ENCODE assay signal across 18 mouse cellular contexts in the genomic region with DNA sequence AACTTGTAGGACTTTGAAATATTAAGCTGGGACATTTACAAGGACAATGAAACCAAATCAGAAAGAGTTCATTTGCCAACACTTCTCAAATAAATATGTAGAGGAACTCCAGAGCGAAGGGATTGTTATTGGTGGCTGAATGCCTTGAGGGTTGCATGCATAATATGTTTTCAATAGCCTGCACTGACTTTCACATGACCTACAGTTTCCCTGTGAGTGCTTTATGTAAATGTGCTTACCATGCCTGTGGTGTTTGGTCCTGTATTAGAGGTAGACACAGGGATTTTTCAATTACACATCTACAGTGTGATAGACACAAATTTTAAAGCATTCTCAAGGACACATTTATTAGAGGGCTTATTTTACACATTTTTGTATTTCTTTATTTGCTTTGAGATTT.
A peak's percentile ranks its signal among the peaks of the same experiment; 100 is the strongest.
DNase-seq lines count a peak whose midpoint lies in the region; ATAC-seq and TF ChIP-seq lines count a peak whose summit lies in the region.
"Had no signal": no experiment of that assay in that cellular context is flagged by ENCODE, and none has a peak within 500 bp of the region (broad histone marks: within the 10 kb centered on the region; RNA-seq: fewer than 3 reads in every experiment).

No protein-coding gene starts in this region.

- no peak overlapping the region for H3K27ac ChIP-seq in hindbrain, embryonic 11.5 days (ENCODE audit: low read depth, low read length)
- H3K27ac ChIP-seq in hindbrain, embryonic 10.5 days, result no peak overlapping the region
- H3K27ac ChIP-seq in limb, embryonic 14.5 days (replicated peaks; ENCODE audit: low read depth, low read length), result no peak overlapping the region
- no peak overlapping the region for H3K27ac ChIP-seq in limb, embryonic 10.5 days
- no peak overlapping the region for H3K27ac ChIP-seq in hindbrain, embryonic 13.5 days
- no peak overlapping the region for H3K27ac ChIP-seq in midbrain, embryonic 16.5 days (ENCODE audit: low read length)
- H3K27ac ChIP-seq in forebrain, embryonic 14.5 days (ENCODE audit: low read depth, low read length), result no peak overlapping the region
- H3K27ac ChIP-seq: embryonic facial prominence, embryonic 15.5 days; heart, adult 2 months; heart, embryonic 15.5 days; neural tube, embryonic 13.5 days had no signal

- H3K4me3 ChIP-seq in hindbrain, embryonic 11.5 days (ENCODE audit: low read depth, low read length), result no peak overlapping the region
- no peak overlapping the region for H3K4me3 ChIP-seq in hindbrain, embryonic 10.5 days
- no peak overlapping the region for H3K4me3 ChIP-seq in limb, embryonic 14.5 days (replicated peaks; ENCODE audit: low read length)
- no peak overlapping the region for H3K4me3 ChIP-seq in limb, embryonic 10.5 days
- no peak overlapping the region for H3K4me3 ChIP-seq in hindbrain, embryonic 13.5 days
- no peak overlapping the region for H3K4me3 ChIP-seq in midbrain, embryonic 16.5 days (ENCODE audit: low read depth, low read length)
- H3K4me3 ChIP-seq in forebrain, embryonic 14.5 days (ENCODE audit: low read depth, low read length), result no peak overlapping the region
- H3K4me3 ChIP-seq: embryonic facial prominence, embryonic 15.5 days; heart, adult 2 months; heart, embryonic 15.5 days; neural tube, embryonic 13.5 days had no signal

- 34% methylated on average over 1 of the region's 1 CpGs for WGBS in hindbrain, embryonic 11.5 days
- 53% methylated on average over 1 of the region's 1 CpGs for WGBS in hindbrain, embryonic 10.5 days
- WGBS in limb, embryonic 14.5 days, result 41% methylated on average over 1 of the region's 1 CpGs
- WGBS in limb, embryonic 10.5 days, result 84% methylated on average over 1 of the region's 1 CpGs
- 22% methylated on average over 1 of the region's 1 CpGs for WGBS in hindbrain, embryonic 13.5 days
- WGBS in midbrain, embryonic 16.5 days, result 34% methylated on average over 1 of the region's 1 CpGs
- 72% methylated on average over 1 of the region's 1 CpGs for WGBS in forebrain, embryonic 14.5 days

- no peaks in the 10 kb centered on the region for H3K9me3 ChIP-seq in hindbrain, embryonic 11.5 days (ENCODE audit: control insufficient read depth, low read length)
- H3K9me3 ChIP-seq in hindbrain, embryonic 10.5 days, result no peaks in the 10 kb centered on the region
- no peaks in the 10 kb centered on the region for H3K9me3 ChIP-seq in limb, embryonic 14.5 days (ENCODE audit: control insufficient read depth, low read length)
- no peaks in the 10 kb centered on the region for H3K9me3 ChIP-seq in limb, embryonic 10.5 days (replicated peaks)
- H3K9me3 ChIP-seq in hindbrain, embryonic 13.5 days, result no peaks in the 10 kb centered on the region
- no peaks in the 10 kb centered on the region for H3K9me3 ChIP-seq in midbrain, embryonic 16.5 days (replicated peaks; ENCODE audit: control insufficient read depth, low read length, poor library complexity, severe bottlenecking)
- H3K9me3 ChIP-seq in forebrain, embryonic 14.5 days (replicated peaks; ENCODE audit: control insufficient read depth, low read length), result no peaks in the 10 kb centered on the region
- H3K9me3 ChIP-seq: embryonic facial prominence, embryonic 15.5 days; heart, embryonic 15.5 days; neural tube, embryonic 13.5 days had no signal

- H3K4me1 ChIP-seq in hindbrain, embryonic 11.5 days (replicated peaks; ENCODE audit: control insufficient read depth, insufficient read depth, low read length), result no peaks in the 10 kb centered on the region
- no peaks in the 10 kb centered on the region for H3K4me1 ChIP-seq in hindbrain, embryonic 10.5 days (replicated peaks)
- no peaks in the 10 kb centered on the region for H3K4me1 ChIP-seq in limb, embryonic 14.5 days (ENCODE audit: control insufficient read depth, insufficient read depth, low read length)
- no peaks in the 10 kb centered on the region for H3K4me1 ChIP-seq in limb, embryonic 10.5 days
- H3K4me1 ChIP-seq in hindbrain, embryonic 13.5 days (replicated peaks), result no peaks in the 10 kb centered on the region
- H3K4me1 ChIP-seq in midbrain, embryonic 16.5 days (ENCODE audit: control insufficient read depth, insufficient read depth, low read length), result no peaks in the 10 kb centered on the region
- no peaks in the 10 kb centered on the region for H3K4me1 ChIP-seq in forebrain, embryonic 14.5 days (ENCODE audit: control insufficient read depth, insufficient read depth, low read length)
- H3K4me1 ChIP-seq: embryonic facial prominence, embryonic 15.5 days; heart, embryonic 15.5 days; neural tube, embryonic 13.5 days had no signal

- no peaks in the 10 kb centered on the region for H3K36me3 ChIP-seq in hindbrain, embryonic 11.5 days (ENCODE audit: control insufficient read depth, insufficient read depth, low read length)
- no peaks in the 10 kb centered on the region for H3K36me3 ChIP-seq in hindbrain, embryonic 10.5 days
- no peaks in the 10 kb centered on the region for H3K36me3 ChIP-seq in limb, embryonic 14.5 days (ENCODE audit: control insufficient read depth, insufficient read depth, low read length)
- no peaks in the 10 kb centered on the region for H3K36me3 ChIP-seq in limb, embryonic 10.5 days
- H3K36me3 ChIP-seq in hindbrain, embryonic 13.5 days, result no peaks in the 10 kb centered on the region
- no peaks in the 10 kb centered on the region for H3K36me3 ChIP-seq in midbrain, embryonic 16.5 days (ENCODE audit: control insufficient read depth, insufficient read depth, low read length)
- no peaks in the 10 kb centered on the region for H3K36me3 ChIP-seq in forebrain, embryonic 14.5 days (ENCODE audit: control insufficient read depth, insufficient read depth, low read length)
- H3K36me3 ChIP-seq: embryonic facial prominence, embryonic 15.5 days; heart, embryonic 15.5 days; neural tube, embryonic 13.5 days had no signal

- H3K9ac ChIP-seq in hindbrain, embryonic 11.5 days (ENCODE audit: low read depth, low read length), result no peak overlapping the region
- H3K9ac ChIP-seq in limb, embryonic 14.5 days (ENCODE audit: low read depth, low read length, severe bottlenecking), result no peak overlapping the region
- no peak overlapping the region for H3K9ac ChIP-seq in hindbrain, embryonic 13.5 days
- no peak overlapping the region for H3K9ac ChIP-seq in midbrain, embryonic 16.5 days (ENCODE audit: low read depth, low read length)
- no peak overlapping the region for H3K9ac ChIP-seq in forebrain, embryonic 14.5 days (ENCODE audit: low read length)
- H3K9ac ChIP-seq: embryonic facial prominence, embryonic 15.5 days; heart, embryonic 15.5 days; neural tube, embryonic 13.5 days had no signal

- peak; percentile 15 for DNase-seq in hindbrain, embryonic 11.5 days (ENCODE audit: low spot score)
- DNase-seq in hindbrain, embryonic 10.5 days (ENCODE audit: low spot score), result no peak
- peak; percentile 7 for DNase-seq in limb, embryonic 14.5 days (ENCODE audit: low spot score)
- DNase-seq in limb, embryonic 10.5 days (ENCODE audit: low spot score), result no peak
- DNase-seq in forebrain, embryonic 14.5 days (ENCODE audit: low spot score), result no peak
- DNase-seq: adrenal gland, adult 8-10 months; cerebellum, adult 11-12 months; cerebellum, postnatal 36 days; gastrocnemius, postnatal 14 days; heart, adult 2 months; lung, adult 18-20 months; right cerebral cortex, postnatal 4 days; thymus, postnatal 25 days had no signal

- peak; percentile 91 for ATAC-seq in hindbrain, embryonic 11.5 days (ENCODE audit: low FRiP score)
- no peak for ATAC-seq in limb, embryonic 14.5 days (ENCODE audit: low FRiP score, low read depth)
- 0 out of 2 replicates have a peak, but pooled peaks have one; percentile 57 for ATAC-seq in hindbrain, embryonic 13.5 days (ENCODE audit: low FRiP score)
- ATAC-seq in midbrain, embryonic 16.5 days, result peak; percentile 72; the same call in 1 of the 2 replicates
- no peak for ATAC-seq in forebrain, embryonic 14.5 days

- no peaks in the 10 kb centered on the region for H3K27me3 ChIP-seq in hindbrain, embryonic 11.5 days (ENCODE audit: control insufficient read depth, insufficient read depth, low read length)
- H3K27me3 ChIP-seq in hindbrain, embryonic 10.5 days (ENCODE audit: insufficient read depth, poor library complexity, severe bottlenecking), result no peaks in the 10 kb centered on the region
- no peaks in the 10 kb centered on the region for H3K27me3 ChIP-seq in limb, embryonic 14.5 days (ENCODE audit: control insufficient read depth, insufficient read depth, low read length)
- H3K27me3 ChIP-seq in limb, embryonic 10.5 days (ENCODE audit: low read depth, poor library complexity, severe bottlenecking), result no peaks in the 10 kb centered on the region
- no peaks in the 10 kb centered on the region for H3K27me3 ChIP-seq in hindbrain, embryonic 13.5 days
- H3K27me3 ChIP-seq in midbrain, embryonic 16.5 days (ENCODE audit: control insufficient read depth, insufficient read depth, low read depth, low read length), result no peaks in the 10 kb centered on the region
- no peaks in the 10 kb centered on the region for H3K27me3 ChIP-seq in forebrain, embryonic 14.5 days (replicated peaks; ENCODE audit: control insufficient read depth, insufficient read depth, low read length)
- H3K27me3 ChIP-seq: embryonic facial prominence, embryonic 15.5 days; heart, embryonic 15.5 days; neural tube, embryonic 13.5 days had no signal

- H3K4me2 ChIP-seq in hindbrain, embryonic 11.5 days (replicated peaks; ENCODE audit: low read depth, low read length), result no peak overlapping the region
- H3K4me2 ChIP-seq in limb, embryonic 14.5 days (replicated peaks; ENCODE audit: low read depth, low read length, severe bottlenecking), result no peak overlapping the region
- no peak overlapping the region for H3K4me2 ChIP-seq in hindbrain, embryonic 13.5 days
- no peak overlapping the region for H3K4me2 ChIP-seq in midbrain, embryonic 16.5 days (ENCODE audit: low read length)
- no peak overlapping the region for H3K4me2 ChIP-seq in forebrain, embryonic 14.5 days (ENCODE audit: low read length)
- H3K4me2 ChIP-seq: embryonic facial prominence, embryonic 15.5 days; heart, embryonic 15.5 days; neural tube, embryonic 13.5 days had no signal

- TF ChIP-seq POLR2A in limb, embryonic 14.5 days (IDR thresholded peaks at IDR 0.05; ENCODE audit: borderline replicate concordance, extremely low read depth, insufficient read depth, insufficient read length), result no peak

Comparison
In these comparisons a context has a peak if more than half of its experiments do, and no peak if none do; other contexts are left out.
1. DNase-seq: peak in hindbrain, embryonic 11.5 days (single experiment) and limb, embryonic 14.5 days (single experiment); none in hindbrain, embryonic 10.5 days (single experiment), limb, embryonic 10.5 days (single experiment) and forebrain, embryonic 14.5 days (single experiment).
2. ATAC-seq: peak in hindbrain, embryonic 11.5 days (single experiment), hindbrain, embryonic 13.5 days (single experiment) and midbrain, embryonic 16.5 days (single experiment); none in limb, embryonic 14.5 days (single experiment) and forebrain, embryonic 14.5 days (single experiment).